Mouse (Mus musculus): Measurements from ENCODE around the gene Mrpl34. TPM values are rescaled to one million over a fixed set of nuclear protein-coding genes. Genes with fewer than 3 reads are reported as not detected.

The Mrpl34 gene
- total RNA-seq, 2 experiments from 2014 or later, result 67.1 to 72.5 TPM

DNA sequence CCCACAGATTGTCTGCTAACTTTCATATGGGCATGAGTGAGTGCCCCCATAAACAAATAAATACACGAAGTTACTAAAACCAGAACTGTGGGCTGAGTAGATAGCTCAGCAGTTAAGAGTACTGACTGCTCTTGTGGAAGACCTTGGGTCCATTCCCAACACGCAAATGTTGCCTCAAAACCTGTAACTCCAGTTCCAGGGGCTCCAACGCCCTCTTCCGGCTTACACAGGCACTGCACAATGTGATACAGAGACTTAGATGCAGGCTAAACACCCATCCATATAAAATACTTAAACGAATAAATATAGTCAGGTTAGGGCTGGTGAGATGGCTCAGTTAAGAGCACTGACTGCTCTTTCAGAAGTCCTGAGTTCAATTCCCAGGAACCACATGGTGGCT, 50.3 kb downstream of the Mrpl34 start:
- intact Hi-C loops (cut with DNase I), result no loop called here
- DNase-seq (ENCODE audit: extremely low spot score in 1 of 2, low spot score in 2 of 2), result no peak

Other genes with a start within 250 kb of the Mrpl34 start
- 10 to 100 TPM; 30.5 to 30.6 TPM for gene Myo9b, start 192.2 kb upstream of the Mrpl34 start, total RNA-seq (2021)
- 10 to 100 TPM; 14.5 to 19.6 TPM for gene Haus8, start 192.0 kb upstream of the Mrpl34 start, total RNA-seq (2021)
- gene Use1, start 98.1 kb upstream of the Mrpl34 start, total RNA-seq (2021), result 100 to 1,000 TPM in 1 of 2 experiments, 10 to 100 TPM in 1; 97.6 to 103 TPM
- gene Ocel1, start 93.7 kb upstream of the Mrpl34 start, total RNA-seq (2021), result 10 to 100 TPM; 17.1 to 21.3 TPM
- 10 to 100 TPM; 21.9 to 26.2 TPM for gene Nr2f6, start 83.0 kb upstream of the Mrpl34 start, total RNA-seq (2021)
- gene Ushbp1, start 69.2 kb upstream of the Mrpl34 start, total RNA-seq (2021), result 1 to 10 TPM; 5.0 to 5.9 TPM
- 10 to 100 TPM; 73.4 to 86.2 TPM for gene Babam1, start 68.1 kb upstream of the Mrpl34 start, total RNA-seq (2021)
- 1 to 10 TPM in 1 of 2 experiments, under 1 TPM in 1; 0.79 to 1.2 TPM for gene Ankle1, start 58.9 kb upstream of the Mrpl34 start, total RNA-seq (2021)
- 100 to 1,000 TPM; 171 to 183 TPM for gene Abhd8, start 1.3 kb upstream of the Mrpl34 start, total RNA-seq (2021)
- gene Dda1, start 4.2 kb downstream of the Mrpl34 start, total RNA-seq (2021), result 100 to 1,000 TPM; 120 to 127 TPM
- gene Ano8, start 21.0 kb downstream of the Mrpl34 start, total RNA-seq (2021), result 10 to 100 TPM; 67.7 to 71.5 TPM
- gene Gtpbp3, start 23.1 kb downstream of the Mrpl34 start, total RNA-seq (2021), result 10 to 100 TPM; 29.0 to 29.2 TPM
- gene Plvap, start 46.8 kb downstream of the Mrpl34 start, total RNA-seq (2021), result 1 to 10 TPM; 5.6 to 7.3 TPM
- not detected for gene Ccdc194, start 60.8 kb downstream of the Mrpl34 start, total RNA-seq (2021)
- gene Bst2, start 72.5 kb downstream of the Mrpl34 start, total RNA-seq (2021), result 1 to 10 TPM in 1 of 2 experiments, under 1 TPM in 1; 0.95 to 3.4 TPM
- 10 to 100 TPM; 35.1 to 36.6 TPM for gene Mvb12a, start 78.0 kb downstream of the Mrpl34 start, total RNA-seq (2021)
- gene Tmem221, start 93.9 kb downstream of the Mrpl34 start, total RNA-seq (2021), result not detected
- gene Nxnl1, start 101.6 kb downstream of the Mrpl34 start, total RNA-seq (2021), result not detected
- gene Slc27a1, start 103.9 kb downstream of the Mrpl34 start, total RNA-seq (2021), result 10 to 100 TPM; 69.5 to 73.6 TPM
- gene Pgls, start 127.2 kb downstream of the Mrpl34 start, total RNA-seq (2021), result 10 to 100 TPM; 63.1 to 75.1 TPM
- 1 to 10 TPM; 3.4 to 3.5 TPM for gene Fam129c, start 132.7 kb downstream of the Mrpl34 start, total RNA-seq (2021)
- 10 to 100 TPM; 65.9 to 71.6 TPM for gene Colgalt1, start 146.0 kb downstream of the Mrpl34 start, total RNA-seq (2021)
- 100 to 1,000 TPM; 279 to 290 TPM for gene Unc13a, start 206.8 kb downstream of the Mrpl34 start, total RNA-seq (2021)
- gene Jak3, start 211.3 kb downstream of the Mrpl34 start, total RNA-seq (2021), result 1 to 10 TPM; 6.1 to 6.6 TPM
- gene Insl3, start 224.3 kb downstream of the Mrpl34 start, total RNA-seq (2021), result 1 to 10 TPM; 1.2 to 2.0 TPM
- gene B3gnt3, start 236.8 kb downstream of the Mrpl34 start, total RNA-seq (2021), result under 1 TPM; 0.26 to 0.41 TPM